Comparison of ENCODE assay signal across 23 mouse cellular contexts in genomic region chr2:103694777-103695563, GRCm38 (mm10).
A peak's percentile ranks its signal among the peaks of the same experiment; 100 is the strongest.
DNase-seq lines count a peak whose midpoint lies in the region; ATAC-seq lines count a peak whose summit lies in the region.
"Had no signal": no experiment of that assay in that cellular context is flagged by ENCODE, and none has a peak within 500 bp of the region (broad histone marks: within the 10 kb centered on the region; RNA-seq: fewer than 3 reads in every experiment).

No protein-coding gene starts in this region.

- H3K4me1 ChIP-seq in forebrain, embryonic 10.5 days = peaks cover 21% of the 10 kb centered on the region
- peaks cover 10% of the 10 kb centered on the region for H3K4me1 ChIP-seq in forebrain, embryonic 13.5 days
- peaks cover 37% of the 10 kb centered on the region for H3K4me1 ChIP-seq in embryonic facial prominence, embryonic 13.5 days

- H3K9ac ChIP-seq in forebrain, embryonic 13.5 days = no peak overlapping the region
- H3K9ac ChIP-seq in embryonic facial prominence, embryonic 13.5 days = no peak overlapping the region
- H3K9ac ChIP-seq: forebrain, postnatal 0 days; heart, embryonic 15.5 days had no signal

- no peak for ATAC-seq in forebrain, embryonic 13.5 days
- ATAC-seq in embryonic facial prominence, embryonic 13.5 days (ENCODE audit: insufficient number of reproducible peaks, insufficient read depth, low FRiP score, low TSS enrichment, low read depth) = peak; percentile 75; the same call in 1 of the 2 replicates
- ATAC-seq in megakaryocyte, adult 5-6 weeks (ENCODE audit: poor library complexity, severe bottlenecking) = peak; percentile 65
- ATAC-seq: forebrain, postnatal 0 days had no signal

- H3K36me3 ChIP-seq in forebrain, embryonic 10.5 days (replicated peaks) = no peaks in the 10 kb centered on the region
- H3K36me3 ChIP-seq in forebrain, embryonic 13.5 days (ENCODE audit: poor library complexity, severe bottlenecking) = no peaks in the 10 kb centered on the region
- H3K36me3 ChIP-seq in embryonic facial prominence, embryonic 13.5 days = no peaks in the 10 kb centered on the region
- H3K36me3 ChIP-seq: heart, embryonic 15.5 days had no signal

- H3K4me2 ChIP-seq in forebrain, embryonic 13.5 days = no peak overlapping the region
- no peak overlapping the region for H3K4me2 ChIP-seq in embryonic facial prominence, embryonic 13.5 days
- H3K4me2 ChIP-seq: heart, embryonic 15.5 days had no signal

- no peak for DNase-seq in forebrain, embryonic 10.5 days (ENCODE audit: extremely low spot score, low spot score)
- peak; percentile 44 for DNase-seq in hindlimb bud, embryonic 11.5 days (ENCODE audit: extremely low spot score, low read depth, low spot score)
- DNase-seq in kidney, postnatal 4 days = no peak
- no peak for DNase-seq in layer of hippocampus, adult 9-11 months
- DNase-seq in spleen, adult 18-20 months = no peak
- DNase-seq: adrenal gland, adult 2 months; cerebellum, adult 9-11 months; embryo, embryonic 11 days; forebrain, postnatal 0 days; gastrocnemius, adult 2 months; heart, adult 11 months; heart, postnatal 4 days; kidney, adult 8-10 months; kidney, postnatal 14 days; liver; lung, adult 18-20 months; lung, postnatal 14 days; right cerebral cortex, postnatal 25 days; thymus, postnatal 14 days had no signal

- H3K4me3 ChIP-seq in forebrain, embryonic 10.5 days = no peak overlapping the region
- H3K4me3 ChIP-seq in forebrain, embryonic 13.5 days = no peak overlapping the region
- no peak overlapping the region for H3K4me3 ChIP-seq in embryonic facial prominence, embryonic 13.5 days
- H3K4me3 ChIP-seq: gastrocnemius, adult 2 months; heart, embryonic 15.5 days had no signal

- no peaks in the 10 kb centered on the region for H3K9me3 ChIP-seq in forebrain, embryonic 10.5 days
- no peaks in the 10 kb centered on the region for H3K9me3 ChIP-seq in forebrain, embryonic 13.5 days (replicated peaks)
- H3K9me3 ChIP-seq in embryonic facial prominence, embryonic 13.5 days = no peaks in the 10 kb centered on the region
- H3K9me3 ChIP-seq: heart, embryonic 15.5 days had no signal

- peak overlapping the region; percentile 71 for H3K27ac ChIP-seq in forebrain, embryonic 10.5 days
- no peak overlapping the region for H3K27ac ChIP-seq in forebrain, embryonic 13.5 days
- peak overlapping the region; percentile 89 for H3K27ac ChIP-seq in embryonic facial prominence, embryonic 13.5 days
- H3K27ac ChIP-seq: heart, embryonic 15.5 days had no signal

- 66% methylated on average over 4 of the region's 4 CpGs for WGBS in forebrain, embryonic 10.5 days
- WGBS in forebrain, embryonic 13.5 days = 84% methylated on average over 4 of the region's 4 CpGs
- 22% methylated on average over 4 of the region's 4 CpGs for WGBS in embryonic facial prominence, embryonic 13.5 days

- no peaks in the 10 kb centered on the region for H3K27me3 ChIP-seq in forebrain, embryonic 10.5 days (ENCODE audit: poor library complexity, severe bottlenecking)
- H3K27me3 ChIP-seq in forebrain, embryonic 13.5 days = no peaks in the 10 kb centered on the region
- no peaks in the 10 kb centered on the region for H3K27me3 ChIP-seq in embryonic facial prominence, embryonic 13.5 days
- H3K27me3 ChIP-seq: heart, embryonic 15.5 days had no signal
